Mouse (Mus musculus): Measurements from ENCODE around the gene Nkx2-3.

The Nkx2-3 gene

GRCm38 (mm10) chr19:43612051-43612450, at the start of gene Nkx2-3:
Nkx2-3 (plus strand) TSS chr19:43612325.
- DNase-seq (ENCODE audit: low read depth in 1 of 2, low spot score in 2 of 2), result no peak

- no peak for DNase-seq (ENCODE audit: low read depth in 1 of 2, low spot score in 2 of 2)
These were observed 49.0 kb upstream of the Nkx2-3 start for GRCm38 (mm10) chr19:43563166-43563565.

GRCm38 (mm10) chr19:43568298-43568697, 43.8 kb upstream of the Nkx2-3 start:
- no peak for DNase-seq (ENCODE audit: low read depth in 1 of 2, low spot score in 2 of 2)

- no peak for DNase-seq (ENCODE audit: low read depth in 1 of 2, low spot score in 2 of 2)
These were observed 43.0 kb upstream of the Nkx2-3 start for GRCm38 (mm10) chr19:43569133-43569532.

- peak; percentile 20 to 36 for DNase-seq (ENCODE audit: low read depth in 1 of 2, low spot score in 2 of 2)
These were observed 41.0 kb upstream of the Nkx2-3 start for GRCm38 (mm10) chr19:43570831-43571790.

GRCm38 (mm10) chr19:43579081-43579796, 32.9 kb upstream of the Nkx2-3 start:
- DNase-seq (ENCODE audit: low read depth in 1 of 2, low spot score in 2 of 2), result no peak

- DNase-seq (ENCODE audit: low read depth in 1 of 2, low spot score in 2 of 2), result no peak
These were observed 30.9 kb upstream of the Nkx2-3 start for GRCm38 (mm10) chr19:43581185-43581584.

GRCm38 (mm10) chr19:43583192-43583591, 28.9 kb upstream of the Nkx2-3 start:
- DNase-seq (ENCODE audit: low read depth in 1 of 2, low spot score in 2 of 2), result no peak

GRCm38 (mm10) chr19:43583595-43583994, 28.5 kb upstream of the Nkx2-3 start:
- no peak for DNase-seq (ENCODE audit: low read depth in 1 of 2, low spot score in 2 of 2)

- no peak for DNase-seq (ENCODE audit: low read depth in 1 of 2, low spot score in 2 of 2)
These were observed 27.3 kb upstream of the Nkx2-3 start for GRCm38 (mm10) chr19:43584788-43585187.

- DNase-seq (ENCODE audit: low read depth in 1 of 2, low spot score in 2 of 2), result no peak
These were observed 20.1 kb upstream of the Nkx2-3 start for GRCm38 (mm10) chr19:43592026-43592425.

GRCm38 (mm10) chr19:43596981-43597380, 15.1 kb upstream of the Nkx2-3 start:
- no peak for DNase-seq (ENCODE audit: low read depth in 1 of 2, low spot score in 2 of 2)

- no peak for DNase-seq (ENCODE audit: low read depth in 1 of 2, low spot score in 2 of 2)
These were observed 13.1 kb upstream of the Nkx2-3 start for GRCm38 (mm10) chr19:43598741-43599660.

GRCm38 (mm10) chr19:43599776-43600544, 12.2 kb upstream of the Nkx2-3 start:
- DNase-seq (ENCODE audit: low read depth in 1 of 2, low spot score in 2 of 2), result no peak

- no peak for DNase-seq (ENCODE audit: low read depth in 1 of 2, low spot score in 2 of 2)
These were observed 11.4 kb upstream of the Nkx2-3 start for GRCm38 (mm10) chr19:43600545-43601331.

GRCm38 (mm10) chr19:43601440-43601839, 10.7 kb upstream of the Nkx2-3 start:
- DNase-seq (ENCODE audit: low read depth in 1 of 2, low spot score in 2 of 2), result no peak

GRCm38 (mm10) chr19:43601996-43602590, 10.0 kb upstream of the Nkx2-3 start:
- DNase-seq (ENCODE audit: low read depth in 1 of 2, low spot score in 2 of 2), result no peak

GRCm38 (mm10) chr19:43603521-43603920, 8.6 kb upstream of the Nkx2-3 start:
- no peak for DNase-seq (ENCODE audit: low read depth in 1 of 2, low spot score in 2 of 2)

GRCm38 (mm10) chr19:43604492-43605120, 7.5 kb upstream of the Nkx2-3 start:
- DNase-seq (ENCODE audit: low read depth in 1 of 2, low spot score in 2 of 2), result no peak

All from monocyte, adult 2 months (primary cell).